Mouse (Mus musculus): ENCODE measurements around the gene Mad1l1.

The Mad1l1 gene

GRCm38 (mm10) chr5:140261313-140261712, 60.0 kb downstream of the Mad1l1 start:
- no peak for DNase-seq (ENCODE audit: low spot score in 2 of 2)

GRCm38 (mm10) chr5:140258633-140259032, 62.7 kb downstream of the Mad1l1 start:
- peak; percentile 39 to 57 for DNase-seq (ENCODE audit: low spot score in 2 of 2)

GRCm38 (mm10) chr5:140258035-140258434, 63.3 kb downstream of the Mad1l1 start:
- DNase-seq (ENCODE audit: low spot score in 2 of 2), result no peak

- no peak for DNase-seq (ENCODE audit: low spot score in 2 of 2)
Observed at GRCm38 (mm10) chr5:140257439-140257838, 63.9 kb downstream of the Mad1l1 start.

- DNase-seq (ENCODE audit: low spot score in 2 of 2), result no peak
Observed at GRCm38 (mm10) chr5:140256685-140257084, 64.7 kb downstream of the Mad1l1 start.

GRCm38 (mm10) chr5:140255265-140255664, 66.1 kb downstream of the Mad1l1 start:
- no peak for DNase-seq (ENCODE audit: low spot score in 2 of 2)

GRCm38 (mm10) chr5:140254656-140255055, 66.7 kb downstream of the Mad1l1 start:
- no peak for DNase-seq (ENCODE audit: low spot score in 2 of 2)

GRCm38 (mm10) chr5:140251989-140252388, 69.4 kb downstream of the Mad1l1 start:
- no peak for DNase-seq (ENCODE audit: low spot score in 2 of 2)

- no peak for DNase-seq (ENCODE audit: low spot score in 2 of 2)
Observed at GRCm38 (mm10) chr5:140250370-140250769, 71.0 kb downstream of the Mad1l1 start.

- no peak for DNase-seq (ENCODE audit: low spot score in 2 of 2)
Observed at GRCm38 (mm10) chr5:140249359-140250062, 71.8 kb downstream of the Mad1l1 start.

GRCm38 (mm10) chr5:140248101-140248500, 73.3 kb downstream of the Mad1l1 start:
- no peak for DNase-seq (ENCODE audit: low spot score in 2 of 2)

GRCm38 (mm10) chr5:140240235-140240634, 81.1 kb downstream of the Mad1l1 start:
- DNase-seq (ENCODE audit: low spot score in 2 of 2), result no peak

- DNase-seq (ENCODE audit: low spot score in 2 of 2), result no peak
Observed at GRCm38 (mm10) chr5:140238880-140239279, 82.5 kb downstream of the Mad1l1 start.

GRCm38 (mm10) chr5:140230818-140231217, 90.5 kb downstream of the Mad1l1 start:
- DNase-seq (ENCODE audit: low spot score in 2 of 2), result no peak

GRCm38 (mm10) chr5:140228306-140228705, 93.0 kb downstream of the Mad1l1 start:
- DNase-seq (ENCODE audit: low spot score in 2 of 2), result no peak

GRCm38 (mm10) chr5:140226871-140227270, 94.5 kb downstream of the Mad1l1 start:
- DNase-seq (ENCODE audit: low spot score in 2 of 2), result no peak

- DNase-seq (ENCODE audit: low spot score in 2 of 2), result no peak
Observed at GRCm38 (mm10) chr5:140225881-140226280, 95.5 kb downstream of the Mad1l1 start.

GRCm38 (mm10) chr5:140225103-140225502, 96.2 kb downstream of the Mad1l1 start:
- no peak for DNase-seq (ENCODE audit: low spot score in 2 of 2)

GRCm38 (mm10) chr5:140223070-140224053, 98.0 kb downstream of the Mad1l1 start:
- DNase-seq (ENCODE audit: low spot score in 2 of 2), result no peak

GRCm38 (mm10) chr5:140221016-140221650, 100.2 kb downstream of the Mad1l1 start:
- peak; percentile 29 to 32 for DNase-seq (ENCODE audit: low spot score in 2 of 2)

- no peak for DNase-seq (ENCODE audit: low spot score in 2 of 2)
Observed at GRCm38 (mm10) chr5:140219252-140219651, 102.1 kb downstream of the Mad1l1 start.

GRCm38 (mm10) chr5:140217900-140218299, 103.5 kb downstream of the Mad1l1 start:
- no peak for DNase-seq (ENCODE audit: low spot score in 2 of 2)

Measured in heart, adult 9 months (tissue).